Mouse (Mus musculus) olfactory bulb, adult 2 months (tissue): ENCODE measurements around the gene Ptprf.

ENCODE experiments used
- CTCF ChIP-seq: fragments of 200-500 bp; IDR thresholded peaks from 2 replicates; pipeline ENCODE4 v1.5.1; 2012; ENCODE audit warnings: low read depth, mild to moderate bottlenecking, low read length, moderate library complexity; ENCODE audit not compliant: insufficient read depth
- POLR2A ChIP-seq: fragments of 200-500 bp; IDR thresholded peaks from 2 replicates; pipeline ENCODE4 v1.6.1; 2012; ENCODE audit warnings: mild to moderate bottlenecking, low read depth, low read length, moderate library complexity; ENCODE audit not compliant: insufficient read depth

- no peak for TF ChIP-seq CTCF
- no peak for TF ChIP-seq POLR2A
Measured at GRCm38 (mm10) chr4:118247323-118247722, 43.9 kb downstream of the Ptprf start.
